Mouse (Mus musculus): ENCODE data around the gene Cers5.
"Not testable (repeated sequence)": the region's sequence is repeated elsewhere in the genome, so short reads cannot be mapped to it uniquely, and the experiment has no call there.

Gene Cers5

DNA sequence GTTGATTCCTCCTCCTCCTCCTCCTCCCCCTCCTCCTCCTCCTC, at the start of gene Cers5:
Cers5 (minus strand) TSS at position 5 of the 44 bp plus-strand sequence.
- DNase-seq (ENCODE audit: extremely low spot score, low spot score), result not testable (repeated sequence)

DNA sequence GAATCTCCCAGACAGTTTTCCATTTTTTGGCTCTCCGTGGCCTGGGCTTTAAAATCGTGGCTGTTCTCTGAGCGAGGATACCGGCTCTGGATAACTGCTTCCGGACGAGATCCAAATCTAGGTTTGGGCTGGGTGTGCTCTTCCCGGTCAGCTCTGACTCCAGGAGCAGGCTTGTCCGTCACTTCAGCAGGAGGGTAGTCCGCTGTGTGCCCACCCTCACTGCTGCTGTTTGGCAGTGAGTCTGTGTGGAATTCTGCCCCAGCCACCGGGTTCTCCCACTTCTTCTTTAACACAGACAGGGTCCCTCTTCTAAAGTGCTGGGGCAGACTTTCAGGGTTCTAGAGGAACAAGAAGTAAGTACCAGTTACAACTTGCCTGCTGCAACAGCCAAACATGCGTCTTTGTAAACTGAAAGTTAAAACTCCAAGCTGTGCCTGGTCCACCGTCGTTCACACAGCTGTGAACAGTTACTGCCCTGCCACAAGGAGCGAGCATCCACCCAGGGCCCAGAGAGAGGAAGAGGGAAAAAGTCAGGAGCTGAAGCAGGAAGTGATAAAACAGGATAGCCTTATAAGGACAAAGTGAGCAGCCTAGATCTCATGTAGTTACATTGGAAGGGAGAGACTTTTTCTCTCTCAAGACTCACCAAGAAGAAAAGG, 47.1 kb upstream of the Cers5 start:
- peak; percentile 51 for DNase-seq (ENCODE audit: extremely low spot score, low spot score)

DNA sequence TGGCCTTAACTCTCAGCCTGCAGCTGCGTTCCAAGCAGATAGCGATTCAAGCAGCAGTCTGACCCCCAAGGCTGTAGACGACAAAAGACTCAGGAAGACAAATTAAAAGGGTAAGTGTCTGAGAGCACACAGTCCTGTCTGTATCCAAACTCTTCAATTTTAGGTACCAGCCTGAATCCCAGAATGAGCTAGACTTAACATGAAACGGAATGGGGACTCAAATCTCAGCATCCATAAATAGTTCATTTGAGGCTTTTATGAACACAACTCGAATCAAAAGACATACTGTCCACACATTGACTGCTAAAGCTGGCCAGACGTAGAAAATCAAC, 46.4 kb upstream of the Cers5 start:
- DNase-seq (ENCODE audit: extremely low spot score, low spot score), result no peak

DNA sequence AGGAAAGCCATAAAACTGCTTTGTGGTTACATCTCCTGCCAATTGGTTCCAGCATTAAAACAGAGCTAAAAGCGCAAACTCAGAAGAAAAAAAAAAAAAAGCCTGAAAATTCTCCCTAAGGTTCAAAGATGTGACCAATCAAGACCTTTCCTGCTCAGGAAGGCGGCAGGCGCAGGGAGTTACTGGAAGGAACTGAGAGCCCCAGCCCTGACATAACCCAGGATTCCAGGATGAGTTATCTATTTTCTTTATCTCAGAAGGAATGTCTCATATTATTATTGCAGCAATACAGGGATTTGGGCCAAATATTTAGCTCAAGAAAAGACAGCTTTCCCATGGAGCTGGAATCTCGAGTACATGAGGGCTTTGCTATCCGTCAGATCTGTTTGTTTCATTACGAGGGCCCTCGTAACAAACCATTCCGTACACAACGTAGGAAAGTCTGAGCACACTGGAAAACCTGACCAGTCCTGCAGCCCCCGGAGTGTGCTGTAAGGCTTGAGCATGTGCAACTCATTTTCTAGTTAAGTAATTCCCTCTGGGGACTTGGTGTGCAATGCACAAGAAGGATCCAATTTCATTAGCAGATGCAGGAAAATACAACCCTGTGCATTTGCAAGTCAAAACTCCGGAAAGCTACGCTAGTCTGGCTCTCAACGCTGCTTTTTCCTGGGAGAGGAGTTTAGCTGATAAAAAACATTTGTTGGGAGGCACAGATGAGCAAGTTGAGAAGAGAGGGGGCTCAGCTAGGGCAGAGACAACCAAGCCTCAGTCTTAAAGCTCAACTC, 45.8 kb upstream of the Cers5 start:
- peak; percentile 70 for DNase-seq (ENCODE audit: extremely low spot score, low spot score)

DNA sequence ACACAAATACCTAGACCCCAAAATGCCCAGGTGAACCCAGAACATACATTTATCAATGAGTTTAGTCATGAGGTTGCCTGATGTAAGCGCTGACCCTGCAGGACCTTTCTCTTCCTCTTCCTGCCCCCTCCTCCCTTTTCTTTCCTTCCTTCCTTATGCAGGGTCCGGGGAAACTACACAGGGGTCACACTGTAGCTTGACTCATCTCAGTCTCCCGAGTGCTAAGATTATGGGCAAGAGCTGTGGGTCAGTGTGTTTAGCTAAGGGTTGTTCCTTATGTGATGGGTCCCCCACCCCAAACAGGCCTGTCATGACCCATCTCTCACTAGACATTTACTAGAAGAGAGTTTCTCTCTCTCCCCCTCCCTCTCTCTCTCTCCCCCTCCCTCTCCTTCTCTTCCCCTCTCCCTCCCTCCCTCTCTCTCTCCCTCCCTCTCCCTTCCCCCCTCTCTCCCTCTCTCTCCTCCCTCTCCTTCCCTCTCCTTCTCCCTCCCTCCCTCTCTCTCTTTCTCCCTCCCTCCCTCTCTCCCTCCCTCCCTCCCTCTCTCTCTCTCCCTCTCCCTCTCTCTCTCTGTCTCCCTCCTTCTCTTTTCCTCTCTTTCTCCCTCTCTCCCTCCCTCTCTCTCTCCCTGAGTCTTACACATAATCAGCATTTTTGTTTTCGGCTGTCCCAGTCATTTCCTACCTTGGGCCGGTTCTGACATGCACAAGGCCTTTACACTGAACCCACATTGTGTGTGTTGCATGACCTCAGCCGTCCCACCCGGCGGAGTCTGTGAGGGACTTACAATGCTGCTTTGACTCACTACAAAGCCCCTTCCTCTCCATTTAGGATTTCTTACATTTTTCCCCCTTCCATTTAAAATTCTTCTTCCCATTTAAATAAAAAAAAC, 44.9 kb upstream of the Cers5 start:
- DNase-seq (ENCODE audit: extremely low spot score, low spot score), result peak; percentile 41

DNA sequence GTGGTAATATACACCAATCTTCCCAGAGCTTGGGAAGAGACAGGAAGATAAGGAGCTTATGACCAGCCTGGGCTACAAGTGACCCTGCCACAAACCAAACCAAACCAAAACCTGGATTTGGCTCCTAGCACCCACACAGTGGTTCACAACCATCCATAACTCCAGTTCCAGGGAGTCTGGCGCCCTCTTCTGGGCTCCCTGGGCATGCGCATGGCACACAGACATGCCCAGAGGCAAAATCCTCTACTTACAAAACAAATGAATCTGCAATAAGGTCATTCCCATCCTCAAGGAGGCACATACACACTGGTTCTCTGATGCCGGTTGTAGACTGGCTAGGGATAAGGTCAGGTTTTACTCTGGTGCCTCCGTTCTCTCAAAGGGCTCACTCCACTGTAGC, 43.3 kb upstream of the Cers5 start:
- no peak for DNase-seq (ENCODE audit: extremely low spot score, low spot score)

DNA sequence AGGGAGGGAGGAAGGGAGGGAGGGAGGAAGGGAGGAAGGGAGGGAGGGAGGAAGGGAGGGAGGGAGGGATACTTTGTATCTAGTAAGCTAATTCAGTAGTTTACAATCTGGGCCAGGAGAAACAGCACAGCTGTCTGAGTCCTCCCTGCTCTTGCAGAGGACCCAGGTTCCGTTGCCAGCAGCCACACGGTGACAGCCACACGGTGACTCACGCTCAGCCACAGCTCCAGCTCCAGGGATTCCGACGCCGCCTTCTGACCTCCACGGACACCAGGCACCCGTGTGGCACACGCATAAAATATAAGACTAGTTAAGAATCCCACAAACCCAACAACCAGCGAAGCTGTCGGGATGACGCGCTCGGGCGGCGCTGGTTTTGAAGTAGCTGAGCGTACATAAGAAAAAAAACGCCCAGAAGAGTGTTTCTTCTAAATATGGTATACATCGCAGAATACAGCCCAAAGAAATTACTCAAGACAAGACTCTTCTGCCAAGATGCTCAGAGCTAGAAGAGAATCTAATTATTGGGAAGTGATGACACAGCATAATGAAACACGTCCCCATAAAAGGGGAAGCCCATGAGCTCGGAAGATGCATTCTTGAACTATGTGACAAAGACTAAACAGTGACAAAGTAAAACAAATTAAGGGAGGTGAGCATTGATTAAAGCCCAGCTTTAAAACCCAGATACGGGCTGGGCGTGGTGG, 42.0 kb upstream of the Cers5 start:
- DNase-seq (ENCODE audit: extremely low spot score, low spot score), result no peak

DNA sequence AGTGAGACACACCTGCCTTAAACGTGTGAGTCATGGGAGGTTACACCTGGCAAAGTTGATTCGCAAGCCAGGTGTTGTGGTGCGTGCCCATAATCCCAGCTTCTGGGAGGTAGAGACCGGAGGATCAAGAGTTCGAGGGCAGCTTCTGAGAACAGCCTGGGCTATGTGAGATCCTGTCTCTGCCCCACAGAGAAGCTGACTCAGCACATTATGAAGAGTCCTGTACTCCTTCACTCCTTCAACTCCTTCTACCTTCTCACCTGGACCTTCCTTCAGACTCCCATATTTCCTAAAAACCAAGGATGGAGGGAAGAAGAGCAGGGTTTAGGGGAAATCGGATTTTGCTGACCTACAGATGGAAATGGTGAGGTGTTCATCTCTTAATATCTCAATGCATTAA, 41.0 kb upstream of the Cers5 start:
- DNase-seq (ENCODE audit: extremely low spot score, low spot score), result no peak

DNA sequence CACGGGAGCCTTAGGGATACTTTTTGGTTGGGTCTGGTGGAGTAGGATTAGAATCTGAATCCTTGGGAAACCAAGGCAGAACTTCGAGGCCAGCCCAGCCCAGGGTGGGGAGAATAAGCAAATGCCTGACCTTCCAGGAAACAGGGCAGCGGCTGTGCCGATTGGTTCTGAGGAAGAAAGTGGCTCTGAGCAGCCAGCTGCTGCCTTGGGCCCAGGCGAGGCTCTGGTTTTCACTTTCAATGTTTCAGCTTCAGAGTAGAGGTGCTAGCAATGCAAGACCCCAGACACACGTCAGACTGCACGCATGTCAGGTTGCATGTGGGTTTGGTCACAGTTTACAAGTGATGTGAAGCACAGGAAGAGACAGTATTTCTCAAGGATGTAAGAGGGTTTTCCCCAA, 39.4 kb upstream of the Cers5 start:
- no peak for DNase-seq (ENCODE audit: extremely low spot score, low spot score)

DNA sequence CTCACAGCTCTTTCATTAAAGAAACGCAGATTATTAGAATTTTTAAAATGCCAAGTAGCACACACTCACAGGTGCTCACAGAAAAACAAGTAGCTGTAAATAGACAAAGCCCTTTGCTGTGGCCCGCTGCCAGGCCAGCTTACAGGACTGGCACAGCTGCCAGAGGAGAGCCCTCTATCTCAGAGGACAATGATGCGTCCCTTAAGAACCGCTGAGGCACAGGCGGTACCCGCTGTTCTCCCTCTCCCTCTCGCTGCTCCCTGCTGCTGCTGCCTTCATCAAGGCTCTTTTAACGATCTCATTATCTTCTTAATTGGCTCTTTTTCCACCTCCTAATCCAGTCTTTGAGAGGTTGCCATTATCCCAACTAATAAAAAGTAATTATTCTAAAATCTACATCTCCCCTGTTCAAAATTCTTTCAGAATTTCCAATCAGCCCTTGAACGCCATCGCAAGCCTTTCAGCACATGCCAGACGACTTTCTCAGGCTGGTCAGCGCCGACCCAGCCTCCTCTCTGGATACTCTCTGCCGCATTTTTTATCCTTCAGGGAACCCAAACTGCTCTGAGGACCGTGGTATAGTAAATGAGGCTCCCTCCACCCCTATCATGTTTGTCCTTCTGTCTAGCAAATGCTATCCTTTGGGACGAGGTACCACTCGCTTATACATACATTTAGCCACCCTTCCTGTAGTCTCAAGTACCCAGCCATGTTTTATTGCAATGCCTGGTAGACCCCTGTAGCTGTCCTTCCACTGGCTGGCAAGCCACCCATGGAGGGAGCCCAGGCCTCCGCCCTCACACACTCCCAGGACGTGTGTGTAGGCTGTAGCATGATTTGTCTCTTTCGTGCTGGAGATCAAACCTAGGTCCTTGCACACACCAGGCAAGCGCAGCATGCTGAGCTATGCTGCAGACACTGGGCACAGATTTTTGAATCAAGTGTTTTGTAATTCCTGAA, 35.4 kb upstream of the Cers5 start:
- no peak for DNase-seq (ENCODE audit: extremely low spot score, low spot score)

DNA sequence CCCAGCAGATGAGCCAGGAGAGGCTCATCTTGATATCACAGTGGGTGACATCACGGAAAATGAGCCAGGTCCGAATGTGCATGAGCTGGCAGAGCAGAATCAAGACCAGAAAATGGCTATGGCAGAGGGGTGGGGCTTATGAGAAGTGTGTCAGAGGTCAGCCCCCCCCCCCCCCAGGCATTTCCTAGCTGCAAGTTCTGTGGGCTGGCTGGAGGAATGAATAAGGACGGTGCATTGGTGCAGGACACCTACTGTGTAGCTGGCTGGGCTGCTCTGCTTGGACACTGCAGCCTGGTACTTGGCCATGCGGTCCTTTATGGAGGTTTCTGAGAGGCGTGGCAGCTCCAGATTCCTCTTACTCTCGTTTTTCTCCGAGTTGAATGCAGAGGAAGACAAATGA, 33.5 kb upstream of the Cers5 start:
- peak; percentile 42 for DNase-seq (ENCODE audit: extremely low spot score, low spot score)

DNA sequence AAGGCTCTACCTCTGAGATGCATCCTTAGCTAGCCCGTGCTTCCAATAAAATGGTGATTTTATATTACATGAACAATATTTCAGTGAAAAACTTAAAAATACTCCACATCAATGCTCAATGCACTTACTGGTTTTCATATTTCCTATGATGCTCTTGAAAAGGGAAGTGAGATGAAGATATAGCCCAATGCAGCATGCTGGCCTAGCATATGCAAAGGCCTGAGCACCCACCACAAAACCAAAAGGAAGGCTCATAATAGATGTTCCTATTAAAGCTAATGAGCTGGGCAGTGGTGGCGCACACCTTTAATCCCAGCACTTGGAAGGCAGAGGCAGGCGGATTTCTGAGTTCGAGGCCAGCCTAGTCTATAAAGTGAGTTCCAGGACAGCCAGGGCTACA, 33.0 kb upstream of the Cers5 start:
- DNase-seq (ENCODE audit: extremely low spot score, low spot score), result no peak

DNA sequence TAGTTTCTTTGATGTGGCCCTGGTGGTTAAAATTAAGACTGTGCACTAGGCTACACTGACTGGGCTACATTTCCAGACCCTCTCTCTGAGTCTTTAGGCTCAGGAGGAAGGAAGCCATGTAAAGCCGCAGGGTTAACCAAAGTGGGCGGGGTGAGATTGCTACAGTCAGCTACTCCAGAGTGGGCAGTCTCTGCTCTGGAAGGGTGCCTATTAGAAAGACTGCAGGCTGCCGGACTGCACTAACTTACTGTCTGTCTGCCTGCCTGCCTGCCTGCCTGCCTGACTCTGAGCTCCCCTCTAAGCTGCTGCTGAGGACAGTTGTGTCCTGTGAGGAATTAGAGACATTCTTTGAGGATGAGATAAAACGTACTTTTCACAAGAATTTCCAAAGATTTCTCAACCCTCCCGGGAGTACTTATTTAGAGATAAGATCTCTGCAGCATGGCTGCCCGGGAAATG, 30.5 kb upstream of the Cers5 start:
- no peak for DNase-seq (ENCODE audit: extremely low spot score, low spot score)

DNA sequence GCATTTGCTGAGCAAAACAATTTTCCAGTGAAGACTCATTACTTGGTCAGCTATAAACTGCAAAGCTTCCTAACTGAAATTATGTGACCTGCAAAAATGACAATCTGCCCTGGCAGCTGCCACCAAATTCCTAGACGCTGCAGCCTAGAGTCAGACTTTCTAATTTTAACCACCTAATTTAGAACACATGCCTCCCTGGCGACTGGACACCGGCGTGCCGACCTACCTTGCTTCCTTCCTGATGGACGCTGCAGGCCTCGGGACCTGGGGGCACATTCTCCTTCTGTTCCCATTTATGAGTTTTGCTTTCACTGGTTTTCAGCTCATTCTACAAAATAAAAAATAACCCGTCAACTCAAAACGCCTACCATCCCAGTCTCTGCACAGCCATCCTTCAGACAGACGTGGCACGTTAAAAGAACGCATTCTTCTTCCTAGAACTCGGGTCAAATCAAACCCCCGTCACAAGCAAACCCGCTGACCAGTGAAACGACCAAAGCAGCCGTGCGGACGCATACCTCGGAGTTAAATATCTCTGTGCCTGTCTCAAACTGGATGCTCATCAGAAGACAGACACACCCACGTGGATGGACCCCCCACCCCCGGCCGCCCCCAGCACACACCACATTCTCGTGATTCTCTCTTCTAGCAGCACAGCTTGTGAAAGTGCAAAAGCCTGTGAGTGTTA, 29.3 kb upstream of the Cers5 start:
- DNase-seq (ENCODE audit: extremely low spot score, low spot score), result no peak

DNA sequence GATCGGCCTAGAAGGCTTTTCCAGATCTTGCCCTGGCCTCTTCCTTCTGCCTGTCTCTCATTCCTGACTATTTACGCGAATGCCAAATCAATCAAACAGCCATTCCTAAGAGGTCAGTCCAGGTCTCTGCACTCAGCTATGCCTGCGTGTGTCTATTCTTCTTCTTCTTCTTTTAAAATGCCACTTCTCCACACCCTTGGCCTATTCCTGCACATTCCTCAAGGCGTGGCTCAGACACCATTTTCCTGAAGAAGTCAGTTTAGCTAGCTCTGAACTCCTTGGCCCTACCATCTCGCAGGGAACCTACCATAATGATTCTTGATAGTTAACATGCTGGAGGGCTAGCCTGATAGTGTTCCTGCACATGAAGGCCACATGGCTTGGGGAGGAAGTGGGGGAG, 27.0 kb upstream of the Cers5 start:
- DNase-seq (ENCODE audit: extremely low spot score, low spot score), result no peak

DNA sequence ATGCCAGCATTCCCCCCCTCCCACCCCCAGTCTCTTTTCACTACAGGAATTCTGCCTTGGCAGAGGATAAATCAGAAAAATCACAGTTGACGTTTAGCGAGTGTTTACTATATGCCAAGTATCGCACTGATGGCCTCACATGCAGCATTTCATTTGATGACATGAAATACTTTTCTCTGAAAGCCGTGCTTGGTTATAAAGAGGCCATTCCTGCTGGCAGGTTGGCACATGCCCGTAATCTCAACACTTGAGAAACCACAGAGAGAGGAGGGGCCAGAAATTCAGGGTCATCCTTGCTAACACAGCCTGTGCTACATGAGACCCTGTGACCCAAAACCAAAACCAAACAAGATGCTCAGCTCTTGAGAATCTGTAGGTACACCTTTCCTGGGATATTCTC, 25.2 kb upstream of the Cers5 start:
- no peak for DNase-seq (ENCODE audit: extremely low spot score, low spot score)

DNA sequence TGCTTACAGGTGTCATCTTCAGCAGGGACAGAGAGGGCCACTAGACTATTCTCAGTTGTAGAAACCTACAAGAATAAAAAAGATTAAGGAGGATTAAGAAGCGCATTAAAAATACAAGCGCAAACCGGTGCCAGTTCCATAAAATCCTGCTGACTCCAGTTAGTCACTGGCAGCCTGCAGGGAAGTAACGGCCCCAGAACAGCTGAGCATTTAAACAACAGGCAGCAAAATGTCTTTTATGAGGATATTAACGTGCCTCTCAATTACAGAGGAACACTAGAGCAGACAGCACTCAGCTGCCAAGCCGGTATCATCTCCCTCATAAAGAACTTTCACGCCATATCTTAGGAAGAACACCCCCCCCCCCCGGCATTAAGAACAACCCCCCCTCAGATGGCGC, 24.1 kb upstream of the Cers5 start:
- no peak for DNase-seq (ENCODE audit: extremely low spot score, low spot score)

DNA sequence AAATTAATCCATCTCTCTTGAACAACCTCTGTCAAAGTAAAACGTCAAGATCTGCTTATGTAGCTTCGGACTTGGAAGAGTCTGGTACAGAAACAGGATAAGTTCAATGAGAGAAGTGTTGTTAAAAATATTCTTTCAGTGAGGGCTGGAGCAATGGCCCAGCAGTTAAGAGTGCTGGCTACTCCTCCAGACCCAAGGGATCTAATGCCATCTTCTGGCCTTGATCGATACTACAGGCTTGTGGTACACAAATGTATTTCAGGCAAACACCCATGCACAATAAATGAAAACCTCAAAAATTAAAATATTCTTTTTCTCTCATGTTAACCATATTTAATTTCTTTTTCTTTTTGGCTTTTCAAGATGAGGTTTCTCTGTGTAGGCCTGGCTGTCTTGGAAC, 23.4 kb upstream of the Cers5 start:
- DNase-seq (ENCODE audit: extremely low spot score, low spot score), result no peak

DNA sequence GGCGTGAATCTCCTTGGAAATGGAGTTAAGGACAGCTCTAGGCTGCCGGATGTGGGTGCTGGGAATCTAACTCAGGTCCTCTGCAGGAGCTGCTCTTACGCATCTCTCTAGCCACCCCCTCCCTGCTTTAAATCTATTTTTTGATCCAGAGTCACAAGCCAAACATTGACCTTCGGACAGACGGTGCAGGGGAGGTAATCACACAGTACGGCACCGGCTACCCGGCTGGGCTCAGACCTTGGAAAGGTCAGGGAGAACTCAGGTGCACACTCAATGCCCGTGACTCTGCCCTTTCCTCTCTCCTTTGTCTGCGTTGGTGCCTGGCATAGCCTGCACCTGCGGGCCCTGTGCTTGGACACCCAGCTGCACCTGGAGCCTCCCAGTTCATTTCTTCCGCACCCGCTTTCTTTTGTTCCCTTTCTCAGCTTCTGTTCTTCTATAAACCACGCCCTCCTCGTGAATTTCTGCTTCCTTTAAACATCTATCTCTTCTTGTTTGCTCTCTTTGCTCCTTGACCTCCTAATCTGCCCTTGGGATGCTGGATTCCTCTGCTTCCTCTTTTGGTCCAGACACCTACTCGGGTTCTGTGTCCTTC, 19.6 kb upstream of the Cers5 start:
- DNase-seq (ENCODE audit: extremely low spot score, low spot score), result no peak

DNA sequence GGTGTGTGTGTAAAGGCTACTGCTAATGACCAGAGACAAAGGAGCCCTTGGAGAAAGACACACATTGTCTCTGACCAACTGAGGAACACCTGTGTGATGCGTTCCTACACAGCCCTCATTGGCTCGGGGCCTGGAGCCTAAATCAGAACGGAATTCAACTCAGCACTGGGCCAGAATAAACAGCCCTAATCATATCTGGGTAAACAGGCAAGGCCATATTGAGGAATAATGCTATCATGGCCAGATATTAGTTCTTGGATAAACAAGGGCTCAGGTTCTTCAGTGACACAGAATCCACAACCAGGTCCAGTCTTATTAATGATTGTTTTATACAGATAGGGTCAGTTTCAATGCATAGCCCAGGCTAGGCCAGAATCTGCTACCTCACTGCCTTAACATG, 18.3 kb upstream of the Cers5 start:
- no peak for DNase-seq (ENCODE audit: extremely low spot score, low spot score)

Data from neural tube, embryonic 10.5 days (tissue).